Mouse (Mus musculus) ovary, postnatal 14 days (tissue): ENCODE results near the gene Cops9.

ENCODE experiments used
- DNase-seq: peaks from one replicate; pipeline ENCODE4 v3.0.0; 2022; ENCODE audit warnings: low spot score

The Cops9 gene

GRCm38 (mm10) chr1:92646601-92647000 is 4.8 kb upstream of the Cops9 start:
- no peak for DNase-seq

DNA sequence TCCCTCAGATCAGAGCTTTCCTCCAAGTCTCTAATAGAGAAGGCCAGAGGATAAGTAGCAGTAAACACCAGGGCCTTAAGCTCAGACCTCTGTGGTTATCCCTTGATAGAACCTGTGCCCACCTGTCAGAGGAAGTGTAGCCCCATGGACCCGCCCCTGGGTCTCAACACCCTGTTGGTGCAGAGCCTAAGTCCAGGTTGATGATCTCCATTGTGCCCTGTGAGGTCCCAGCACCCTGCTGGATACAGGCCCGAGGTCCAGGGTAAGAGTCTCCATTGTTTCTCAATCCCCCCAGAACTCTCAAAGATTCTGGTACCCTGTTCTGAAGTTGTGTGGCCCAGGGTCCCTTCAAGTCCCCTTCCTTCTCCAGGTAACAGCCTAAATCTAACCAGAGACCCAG is 4.3 kb upstream of the Cops9 start:
- no peak for DNase-seq

DNA sequence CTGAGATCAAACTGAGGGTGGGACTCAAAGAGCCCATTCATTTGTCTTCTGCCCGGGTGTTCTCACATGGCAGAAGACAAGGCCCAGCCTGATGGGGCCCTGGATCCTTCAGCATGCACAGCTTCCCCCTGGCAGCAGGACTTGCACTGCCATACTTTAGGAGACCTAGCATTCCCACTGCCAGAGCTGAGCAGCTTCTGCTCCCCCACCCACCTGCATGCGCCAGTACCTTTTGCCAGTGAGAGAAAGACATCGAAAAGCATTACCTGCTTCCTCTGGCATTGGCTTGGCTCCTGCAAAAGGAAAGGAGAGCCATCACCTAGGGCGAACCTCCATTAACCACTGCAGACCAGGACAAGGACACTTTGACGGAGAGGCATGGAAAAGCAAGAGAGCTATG is 3.1 kb upstream of the Cops9 start:
- no peak for DNase-seq

DNA sequence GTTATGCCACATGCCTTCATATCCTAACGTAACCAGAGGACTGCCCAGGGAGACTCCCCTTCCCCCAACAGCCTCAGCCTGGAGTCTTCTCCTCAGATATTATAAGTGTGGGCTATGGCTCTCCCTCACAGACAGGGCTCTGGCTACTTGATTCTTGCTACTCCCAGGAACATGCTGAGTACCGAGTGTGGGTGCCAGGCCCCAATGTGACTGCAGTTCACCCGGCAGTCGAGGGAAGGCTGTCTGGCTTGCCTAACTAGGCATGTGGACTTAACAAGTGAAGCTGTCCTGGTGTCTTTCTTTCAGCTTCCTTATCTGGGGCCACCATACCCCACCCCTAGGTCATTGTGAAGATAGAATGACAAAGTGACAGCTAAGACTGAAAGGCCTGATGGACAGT is 1.9 kb upstream of the Cops9 start:
- no peak for DNase-seq

DNA sequence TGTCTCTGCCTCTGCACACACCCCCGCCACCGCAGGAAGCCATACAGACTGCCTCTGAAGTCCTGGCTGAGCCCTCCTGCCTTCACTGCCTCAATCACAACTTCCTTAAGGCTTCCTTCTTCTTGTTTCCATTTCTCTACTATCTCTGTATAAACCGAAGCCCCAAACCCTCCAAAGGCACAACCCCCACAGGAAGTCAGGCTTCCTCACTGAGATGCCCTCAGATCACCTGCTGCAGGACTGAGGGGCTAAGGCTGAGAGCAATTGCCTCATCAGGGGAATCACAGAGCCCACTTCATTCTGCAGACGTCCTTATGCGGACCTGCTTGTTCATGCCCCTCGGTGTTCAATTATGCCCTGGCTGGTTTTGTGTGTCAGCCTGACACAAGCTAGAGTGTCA is 1.4 kb downstream of the Cops9 start:
- no peak for DNase-seq

GRCm38 (mm10) chr1:92638736-92639135 is 3.0 kb downstream of the Cops9 start:
- no peak for DNase-seq

DNA sequence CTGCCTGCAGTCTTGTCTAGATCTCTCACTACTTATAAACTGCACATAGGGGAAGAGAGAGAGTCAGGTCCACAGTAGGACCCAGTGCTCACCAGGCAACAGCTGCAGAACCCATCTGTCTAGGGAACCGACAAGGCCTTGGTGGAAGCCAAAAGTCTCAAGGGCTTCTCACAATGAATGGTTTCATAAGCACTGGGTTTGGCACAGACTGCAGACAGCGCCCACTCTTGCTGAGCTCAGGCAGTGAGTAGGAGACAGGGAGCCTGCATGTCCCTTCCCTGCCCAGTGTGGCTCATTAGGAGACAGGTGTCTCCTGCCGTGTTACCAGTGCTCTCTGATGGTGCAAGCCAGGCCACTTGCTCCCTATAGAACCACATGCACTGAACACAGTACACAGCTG is 3.6 kb downstream of the Cops9 start:
- DNase-seq = no peak

GRCm38 (mm10) chr1:92637501-92638172 is 4.1 kb downstream of the Cops9 start:
- no peak for DNase-seq

GRCm38 (mm10) chr1:92636676-92637075 is 5.1 kb downstream of the Cops9 start:
- no peak for DNase-seq

GRCm38 (mm10) chr1:92636015-92636414 is 5.8 kb downstream of the Cops9 start:
- DNase-seq = no peak

GRCm38 (mm10) chr1:92634976-92635599 is 6.7 kb downstream of the Cops9 start:
- no peak for DNase-seq

DNA sequence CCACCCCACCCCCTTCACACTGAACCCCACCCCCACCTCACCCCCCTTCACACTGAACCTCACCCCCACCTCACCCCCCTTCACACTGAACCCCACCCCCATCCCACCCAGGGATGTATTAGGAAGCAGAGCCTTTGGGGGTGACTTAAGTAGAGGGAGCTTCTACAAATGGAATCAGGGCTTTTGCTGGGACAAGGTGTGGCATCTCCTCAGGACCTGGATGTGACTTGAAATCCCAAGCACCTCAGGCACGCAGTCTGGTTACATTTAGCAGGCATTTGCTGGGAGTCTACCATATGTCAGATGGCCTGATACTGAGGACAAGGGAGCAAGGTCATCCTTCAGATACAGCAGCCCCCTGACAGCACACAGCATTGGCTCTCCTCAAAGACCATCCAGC is 7.2 kb downstream of the Cops9 start:
- DNase-seq = no peak

GRCm38 (mm10) chr1:92633726-92634125 is 8.1 kb downstream of the Cops9 start:
- DNase-seq = no peak

GRCm38 (mm10) chr1:92632948-92633347 is 8.8 kb downstream of the Cops9 start:
- DNase-seq = no peak

DNA sequence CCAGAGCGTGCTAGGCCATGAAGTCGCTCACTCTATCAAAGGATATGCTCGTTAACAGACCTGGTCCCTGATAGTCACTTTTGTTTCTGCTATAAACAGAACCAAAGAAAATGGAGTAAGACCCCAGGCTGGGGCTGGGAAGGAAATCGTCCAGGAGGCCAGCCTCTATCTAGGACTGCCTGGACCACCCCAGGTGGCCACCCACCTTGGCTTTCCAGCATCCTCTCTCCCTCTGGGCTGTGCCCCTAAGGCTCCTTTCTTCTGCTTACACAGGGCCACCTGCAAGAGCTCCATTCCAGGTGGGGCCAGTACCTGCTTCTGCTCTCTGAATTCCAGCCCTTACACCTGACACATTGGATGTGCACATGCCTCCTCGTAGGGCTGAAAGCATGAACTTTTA is 9.6 kb downstream of the Cops9 start:
- DNase-seq = no peak

DNA sequence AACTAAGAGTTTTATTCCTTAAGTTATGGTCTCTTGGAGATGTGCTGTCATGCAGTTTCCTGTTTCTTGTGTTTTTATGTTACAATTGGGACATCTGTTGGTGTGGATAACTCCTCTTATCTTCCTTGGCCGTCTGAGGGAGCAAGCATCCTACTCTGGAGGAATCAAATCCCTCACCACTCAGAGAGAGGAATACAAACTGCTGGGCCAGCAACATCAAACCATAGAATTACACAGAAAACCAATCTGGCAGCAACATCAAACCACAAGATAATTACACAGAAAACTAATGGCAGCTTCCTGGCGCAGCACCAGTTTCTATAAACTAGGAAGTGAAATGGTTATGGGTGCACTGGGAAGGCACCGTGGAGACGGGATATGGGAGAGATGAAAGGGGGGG is 13.6 kb downstream of the Cops9 start:
- no peak for DNase-seq

GRCm38 (mm10) chr1:92618360-92618759 is 23.4 kb downstream of the Cops9 start:
- no peak for DNase-seq

- DNase-seq = no peak
These were observed 24.3 kb downstream of the Cops9 start, which contains the start of gene Olfr12 for GRCm38 (mm10) chr1:92617488-92617887. Gene Olfr12 (plus strand): TSS chr1:92617788.

DNA sequence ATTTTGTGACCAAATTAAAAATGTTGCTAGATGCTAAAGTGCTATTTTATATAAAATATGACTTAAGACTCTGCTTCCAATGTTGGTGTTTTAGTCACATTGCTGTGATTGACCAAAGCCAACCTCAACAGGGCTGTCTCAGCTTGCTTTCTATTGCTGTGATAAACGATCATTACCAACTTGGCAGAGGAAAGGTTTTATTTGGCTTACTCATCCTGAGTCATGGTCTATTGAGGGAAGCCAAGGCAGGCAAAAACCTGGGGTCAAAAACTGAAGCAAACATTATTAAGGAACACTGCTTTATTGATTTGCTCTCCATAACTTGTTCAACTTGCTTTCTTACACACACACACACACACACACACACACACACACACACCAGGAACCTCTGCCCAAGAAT is 25.7 kb downstream of the Cops9 start:
- no peak for DNase-seq

- no peak for DNase-seq
These were observed 27.3 kb downstream of the Cops9 start for GRCm38 (mm10) chr1:92614516-92614915.

GRCm38 (mm10) chr1:92613175-92613574 is 28.6 kb downstream of the Cops9 start:
- DNase-seq = no peak

DNA sequence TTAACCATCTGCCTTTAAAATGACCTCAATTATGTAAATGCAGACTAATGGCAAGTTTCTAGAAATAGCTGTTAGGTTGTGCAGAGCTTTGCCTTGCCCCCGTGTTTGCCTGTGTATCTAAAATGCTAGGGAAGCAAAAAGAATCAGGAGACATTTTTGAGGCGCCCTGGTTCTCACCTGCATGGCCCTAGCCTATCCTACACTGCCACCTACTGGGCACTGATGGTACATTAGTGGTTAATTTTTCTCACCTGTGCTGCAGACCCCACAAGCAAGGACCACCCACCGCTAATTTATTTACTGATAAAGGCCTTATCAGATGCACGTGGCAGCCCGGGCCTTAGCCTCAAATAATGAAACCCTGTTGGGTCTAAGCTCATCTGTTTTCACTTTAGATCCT is 30.8 kb downstream of the Cops9 start:
- peak; percentile 57 for DNase-seq

DNA sequence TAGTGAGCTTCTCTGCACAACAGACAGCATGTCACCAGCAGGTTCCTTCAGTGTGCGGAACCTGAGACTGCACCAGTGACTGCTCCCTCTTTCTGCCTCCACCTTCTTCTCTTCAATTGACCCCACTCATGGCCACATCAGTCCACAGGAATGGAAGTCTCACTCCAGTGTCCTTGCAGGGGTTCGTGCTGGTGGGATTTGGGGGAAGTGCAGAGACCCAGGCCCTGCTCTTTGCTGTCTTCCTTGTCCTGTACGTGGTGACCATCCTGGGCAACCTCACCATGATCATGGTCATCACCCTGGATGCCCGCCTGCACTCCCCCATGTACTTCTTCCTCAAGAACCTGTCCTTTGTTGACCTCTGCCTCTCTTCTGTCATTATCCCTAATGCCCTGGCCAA is 34.1 kb downstream of the Cops9 start:
- DNase-seq = no peak

DNA sequence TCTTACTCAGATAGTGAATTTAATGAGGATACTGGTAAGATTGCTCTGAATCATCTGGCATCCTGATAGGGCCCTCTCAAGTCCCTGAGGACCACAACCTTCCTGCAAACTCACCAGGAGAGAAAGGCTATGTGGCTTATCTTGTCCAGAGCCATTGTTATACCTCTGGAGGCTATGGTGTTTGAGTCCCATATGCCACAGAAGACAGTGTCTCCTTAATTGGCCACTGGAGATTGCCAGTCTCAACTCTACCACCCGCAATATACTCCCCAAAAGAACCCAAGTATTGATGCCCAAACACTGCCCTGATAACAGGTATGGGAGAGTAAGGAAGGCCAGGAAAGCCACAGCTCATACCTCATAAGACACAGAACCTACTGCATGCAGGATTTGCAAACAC is 36.3 kb downstream of the Cops9 start, which contains the start of gene Olfr1410:
Olfr1410 (plus strand) TSS at position 301 of the 400 bp plus-strand sequence.
- no peak for DNase-seq
